Mouse (Mus musculus) liver, embryonic 14.5 days (tissue): ENCODE results near the gene Kcnq1. TPM values are rescaled to one million over a fixed set of nuclear protein-coding genes. Genes with fewer than 3 reads are reported as not detected.

ENCODE experiments used
- ATAC-seq: fragments of 200-750 bp; cut with Nextera tagmentation; 2 replicates; pipeline ENCODE4 v1.8.0; 2017; ENCODE audit warnings: moderate number of reproducible peaks, mild to moderate bottlenecking, moderate library complexity; ENCODE audit not compliant: insufficient read depth
- DNase-seq, 3 experiments: peaks; one replicate each; pipeline ENCODE4 v3.0.0-alpha.2; 2012 to 2013; ENCODE audit warnings: low read depth in 3 of 3, low spot score in 3 of 3
- H3K27ac ChIP-seq: fragments of 300-500 bp; sonication (generic); 2 replicates; pipeline ENCODE4 v1.5.1; 2014; ENCODE audit warnings: moderate library complexity, mild to moderate bottlenecking, control low read depth, inconsistent platforms
- H3K27me3 ChIP-seq: fragments of 300-500 bp; sonication (generic); 2 replicates; pipeline ENCODE4 v1.6.1; 2014; ENCODE audit warnings: mild to moderate bottlenecking, low read length, moderate library complexity; ENCODE audit not compliant: control insufficient read depth, insufficient read depth
- H3K36me3 ChIP-seq: fragments of 300-500 bp; sonication (generic); replicated peaks from 2 replicates; pipeline ENCODE4 v1.6.1; 2014; ENCODE audit warnings: low read depth; ENCODE audit not compliant: control insufficient read depth, insufficient read depth
- H3K4me1 ChIP-seq, 2 experiments: fragments of 200-500 bp in 1 of 2; fragments of 300-500 bp in 1 of 2; sonication (generic) in 1 of 2; replicated peaks; 2 replicates each; pipeline ENCODE4 v1.6.1; 2012 to 2014; ENCODE audit warnings: antibody characterized with exemption in 1 of 2, inconsistent platforms in 1 of 2, low read length in 1 of 2; ENCODE audit not compliant: control insufficient read depth in 2 of 2, insufficient read depth in 2 of 2
- H3K4me2 ChIP-seq: fragments of 300-500 bp; sonication (generic); 2 replicates; pipeline ENCODE4 v1.6.1; 2014; ENCODE audit warnings: low read depth, mild to moderate bottlenecking, control low read depth, moderate library complexity
- H3K4me3 ChIP-seq, 2 experiments: fragments of 200-500 bp in 1 of 2; fragments of 300-500 bp in 1 of 2; sonication (generic) in 1 of 2; 2 replicates each; pipeline ENCODE4 v1.5.1; 2012 to 2014; ENCODE audit warnings: low read depth in 2 of 2, low read length in 2 of 2, mild to moderate bottlenecking in 2 of 2, control low read depth in 1 of 2, inconsistent platforms in 1 of 2, moderate library complexity in 1 of 2; ENCODE audit not compliant: insufficient read depth in 1 of 2
- H3K9ac ChIP-seq: fragments of 300-500 bp; sonication (generic); replicated peaks from 2 replicates; pipeline ENCODE4 v1.6.1; 2014; ENCODE audit warnings: mild to moderate bottlenecking, control low read depth, moderate library complexity
- H3K9me3 ChIP-seq: fragments of 300-500 bp; sonication (generic); 2 replicates; pipeline ENCODE4 v1.6.1; 2016; ENCODE audit warnings: low read length, mixed read lengths; ENCODE audit not compliant: control insufficient read depth
- CTCF ChIP-seq: IDR thresholded peaks from 2 replicates; pipeline ENCODE4 v1.5.1; 2016; ENCODE audit warnings: antibody characterized with exemption, low read depth, control low read depth
- EP300 ChIP-seq: IDR thresholded peaks from 2 replicates; pipeline ENCODE4 v1.6.1; 2016; ENCODE audit warnings: antibody characterized with exemption, low read depth
- WGBS: fragments of 180-500 bp; shearing (Covaris S2); extraction: QIAGEN DNeasy Blood & Tissue Kit; methylation state at CpG from one replicate; pipeline ENCODE4 v1.1.7; 2014; ENCODE audit not compliant: insufficient replicate concordance; 5-methylcytosine and 5-hydroxymethylcytosine counted together
- polyA plus RNA-seq, 2 experiments: library from polyadenylated mRNA; depleted of rRNA in 1 of 2; stranded (reverse) in 1 of 2; unstranded in 1 of 2; fragments of >200 nt; fragmentation: Nextera tagmentation in 1 of 2; extraction: Ambion mirVana in 1 of 2; gene quantifications; 2 replicates each; pipeline versions ENCODE4 v1.2.1 to v1.2.3; 2012 to 2014

Gene Kcnq1
- polyA plus RNA-seq, 2 experiments, result 0.12 to 0.41 TPM

- Histone ChIP-seq H3K9ac (no peak overlapping the region), H3K4me1 (peaks cover 0 to 6% of the 10 kb centered on the region in 2 experiments; a peak in 2 of 4 replicates), H3K4me2 (no peak overlapping the region), H3K4me3 (no peak overlapping the region), H3K36me3 (no peaks in the 10 kb centered on the region), H3K9me3 (no peaks in the 10 kb centered on the region), H3K27me3 (no peaks in the 10 kb centered on the region), H3K27ac (no peak overlapping the region)
- ATAC-seq (no peak), DNase-seq (no peak)
- TF ChIP-seq EP300, result no peak
- TF ChIP-seq CTCF, result no peak
- WGBS, result 72% methylated on average over 11 of the region's 11 CpGs
These were observed 53.3 kb downstream of the Kcnq1 start for GRCm38 (mm10) chr7:143159446-143159845.

GRCm38 (mm10) chr7:143160057-143160456 is 53.9 kb downstream of the Kcnq1 start:
- ATAC-seq (no peak), DNase-seq (no peak)
- H3K27ac ChIP-seq, result no peak overlapping the region
- H3K9ac ChIP-seq, result no peak overlapping the region
- no peaks in the 10 kb centered on the region for H3K36me3 ChIP-seq
- peaks cover 0 to 3% of the 10 kb centered on the region in 2 experiments; a peak in 2 of 4 replicates for H3K4me1 ChIP-seq
- no peak overlapping the region for H3K4me2 ChIP-seq
- H3K27me3 ChIP-seq, result no peaks in the 10 kb centered on the region
- H3K9me3 ChIP-seq, result no peaks in the 10 kb centered on the region
- 67% methylated on average over 5 of the region's 5 CpGs for WGBS
- H3K4me3 ChIP-seq, result no peak overlapping the region
- TF ChIP-seq EP300 (no peak), CTCF (no peak)

GRCm38 (mm10) chr7:143162051-143162450 is 55.9 kb downstream of the Kcnq1 start:
- WGBS, result 46% methylated on average over 3 of the region's 3 CpGs
- ATAC-seq, result no peak
- Histone ChIP-seq H3K4me3 (no peak overlapping the region), H3K9me3 (no peaks in the 10 kb centered on the region), H3K4me1 (no peaks in the 10 kb centered on the region), H3K27ac (no peak overlapping the region), H3K36me3 (no peaks in the 10 kb centered on the region), H3K4me2 (no peak overlapping the region), H3K27me3 (no peaks in the 10 kb centered on the region), H3K9ac (no peak overlapping the region)
- TF ChIP-seq CTCF (no peak), EP300 (no peak)
- no peak for DNase-seq

GRCm38 (mm10) chr7:143164074-143164473 is 57.9 kb downstream of the Kcnq1 start:
- H3K4me2 ChIP-seq, result no peak overlapping the region
- H3K4me1 ChIP-seq, result peaks cover 0 to 4% of the 10 kb centered on the region in 2 experiments; a peak in 1 of 4 replicates
- H3K4me3 ChIP-seq, result no peak overlapping the region
- H3K9ac ChIP-seq, result no peak overlapping the region
- no peaks in the 10 kb centered on the region for H3K27me3 ChIP-seq
- ATAC-seq, result no peak
- H3K9me3 ChIP-seq, result no peaks in the 10 kb centered on the region
- H3K27ac ChIP-seq, result no peak overlapping the region
- no peaks in the 10 kb centered on the region for H3K36me3 ChIP-seq
- no peak for TF ChIP-seq CTCF
- no peak for TF ChIP-seq EP300
- no peak for DNase-seq

- TF ChIP-seq CTCF (no peak), EP300 (no peak)
- ATAC-seq, result no peak
- no peaks in the 10 kb centered on the region for H3K9me3 ChIP-seq
- H3K27ac ChIP-seq, result no peak overlapping the region
- 51% methylated on average over 7 of the region's 7 CpGs for WGBS
- no peaks in the 10 kb centered on the region for H3K27me3 ChIP-seq
- no peak overlapping the region for H3K4me2 ChIP-seq
- H3K9ac ChIP-seq, result no peak overlapping the region
- no peaks in the 10 kb centered on the region for H3K36me3 ChIP-seq
- H3K4me1 ChIP-seq, result peaks cover 0 to 4% of the 10 kb centered on the region in 2 experiments; a peak in 1 of 4 replicates
- H3K4me3 ChIP-seq, result no peak overlapping the region
- no peak for DNase-seq
These were observed 59.6 kb downstream of the Kcnq1 start for GRCm38 (mm10) chr7:143165687-143166265.
